Comparison of ENCODE assay signal across 8 mouse cellular contexts in the genomic region with DNA sequence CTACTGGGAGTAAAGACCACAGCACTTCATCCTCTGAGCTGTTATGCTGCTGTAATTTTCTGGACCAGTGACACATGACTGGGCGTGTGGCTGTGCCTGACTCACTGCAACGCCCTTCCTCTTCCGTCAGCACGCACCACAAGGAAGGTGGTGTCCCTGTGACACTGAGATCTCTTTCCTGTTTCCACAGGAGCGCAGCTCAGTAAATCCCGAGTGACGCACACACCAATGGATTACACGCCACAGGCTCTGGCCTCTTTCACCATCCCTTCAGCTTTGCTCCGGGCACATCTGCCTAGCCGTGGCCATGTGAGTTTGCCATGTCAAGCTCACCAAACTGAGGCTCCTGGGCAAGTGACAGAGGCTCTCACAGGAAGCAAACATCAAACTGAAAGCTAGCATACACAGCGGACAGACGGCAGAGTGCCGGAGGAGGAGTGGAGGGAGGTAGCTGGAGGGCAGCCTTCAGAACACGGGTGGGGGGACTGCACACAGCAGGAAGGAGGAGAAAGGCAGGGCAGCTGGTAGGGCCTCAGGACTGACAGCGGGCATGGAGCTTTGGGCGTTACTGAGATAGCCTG. TPM values are rescaled to one million over a fixed set of nuclear protein-coding genes. Genes with fewer than 3 reads are reported as not detected.
DNase-seq lines count a peak whose midpoint lies in the region.

No protein-coding gene starts in this region.

- intact Hi-C loops in gastrocnemius, postnatal 36 days (cut with DNase I), result no loop called here

- peak; percentile 39 for DNase-seq in gastrocnemius, adult 18-20 months (ENCODE audit: low spot score)
- no peak for DNase-seq in gastrocnemius, postnatal 10 days
- peak; percentile 37 to 38 for DNase-seq in gastrocnemius, postnatal 36 days
- peak; percentile 56 to 61 for DNase-seq in kidney, adult 8-10 months
- peak; percentile 70 for DNase-seq in thymus, postnatal 14 days
- no peak for DNase-seq in cerebellum, adult 11 months
- DNase-seq in cerebellum, postnatal 14 days, result no peak

- peak overlapping the region; percentile 96 for H3K27ac ChIP-seq in macrophage

- WGBS in macrophage (ENCODE audit: missing documents), result under 1% methylated on average over 15 of the region's 16 CpGs

- H3K79me2 ChIP-seq in macrophage (ENCODE audit: inconsistent target), result no peaks in the 10 kb centered on the region

- peak overlapping the region; percentile 37 for H3K4me3 ChIP-seq in macrophage (ENCODE audit: inconsistent target)

- no peaks in the 10 kb centered on the region for H3K36me3 ChIP-seq in macrophage (ENCODE audit: inconsistent target)

RNA-seq across cellular contexts. Expression of a gene that starts 15.4 kb away (rescaled TPM):
- total RNA-seq in gastrocnemius, adult 18-20 months (2021), result under 1 TPM; 0.09 to 0.11 TPM
- under 1 TPM; 0.02 to 0.07 TPM for total RNA-seq in gastrocnemius, postnatal 10 days (2021)
- total RNA-seq in gastrocnemius, postnatal 36 days (2021), result under 1 TPM; 0.10 to 0.22 TPM
- total RNA-seq in macrophage (2018; cell fraction: chromatin; rRNA removed), result 1 to 10 TPM in 12 of 26 experiments, under 1 TPM in 14; 0.09 to 5.8 (median 0.71) TPM
- total RNA-seq in macrophage (2018; cell fraction: cytosol; rRNA removed), result under 1 TPM in 21 of 26 experiments, not detected in 5; under 0.01 to 0.33 (median 0.14) TPM
- total RNA-seq in macrophage (2018; cell fraction: nucleus; rRNA removed), result 1 to 10 TPM in 10 of 26 experiments, under 1 TPM in 13, not detected in 3; 0.04 to 2.7 (median 0.47) TPM
- polyA plus RNA-seq in macrophage (2018), result 0.16 to 0.33 TPM (median 0.20 TPM) in 3 replicates

Comparison
In these comparisons a context has a peak if more than half of its experiments do, and no peak if none do; other contexts are left out.
1. DNase-seq: peak in gastrocnemius, adult 18-20 months (single experiment), gastrocnemius, postnatal 36 days (2 of 2), kidney, adult 8-10 months (2 of 2) and thymus, postnatal 14 days (single experiment); none in gastrocnemius, postnatal 10 days (single experiment), cerebellum, adult 11 months (single experiment) and cerebellum, postnatal 14 days (0 of 2).